Mouse (Mus musculus) heart, postnatal 0 days (tissue): ENCODE measurements around the gene Rasip1. TPM values are rescaled to one million over a fixed set of nuclear protein-coding genes. Genes with fewer than 3 reads are reported as not detected.

Experiments
- ATAC-seq: fragments of 200-750 bp; cut with Nextera tagmentation; 2 replicates; pipeline ENCODE4 v1.8.0; 2017; ENCODE audit warnings: low read depth, moderate number of reproducible peaks, moderate library complexity; ENCODE audit not compliant: insufficient read depth
- DNase-seq: peaks from one replicate; pipeline ENCODE4 v3.0.0-alpha.2; 2016; ENCODE audit warnings: low spot score
- H3K27ac ChIP-seq: fragments of 300-500 bp; sonication (generic); 2 replicates; pipeline ENCODE4 v1.5.1; 2014; ENCODE audit warnings: low read depth, mild to moderate bottlenecking
- H3K27me3 ChIP-seq: fragments of 300-500 bp; sonication (generic); 2 replicates; pipeline ENCODE4 v1.6.1; 2014; ENCODE audit warnings: low read length, mixed read lengths; ENCODE audit not compliant: control insufficient read depth, insufficient read depth
- H3K36me3 ChIP-seq: fragments of 300-500 bp; sonication (generic); replicated peaks from 2 replicates; pipeline ENCODE4 v1.6.1; 2014; ENCODE audit warnings: low read length, mixed read lengths; ENCODE audit not compliant: control insufficient read depth, insufficient read depth
- H3K4me1 ChIP-seq: fragments of 300-500 bp; sonication (generic); 2 replicates; pipeline ENCODE4 v1.6.1; 2014; ENCODE audit warnings: antibody characterized with exemption; ENCODE audit not compliant: control insufficient read depth, insufficient read depth
- H3K4me2 ChIP-seq: fragments of 300-500 bp; sonication (generic); 2 replicates; pipeline ENCODE4 v1.6.1; 2014; ENCODE audit warnings: low read depth, mild to moderate bottlenecking, low read length, moderate library complexity
- H3K4me3 ChIP-seq: fragments of 300-500 bp; sonication (generic); 2 replicates; pipeline ENCODE4 v1.5.1; 2014; ENCODE audit warnings: low read depth, low read length
- H3K9ac ChIP-seq: fragments of 300-500 bp; sonication (generic); replicated peaks from 2 replicates; pipeline ENCODE4 v1.6.1; 2014; ENCODE audit warnings: low read depth, low read length, mixed read lengths
- H3K9me3 ChIP-seq: fragments of 300-500 bp; sonication (generic); replicated peaks from 2 replicates; pipeline ENCODE4 v1.6.1; 2016; ENCODE audit warnings: low read length; ENCODE audit not compliant: control insufficient read depth
- CTCF ChIP-seq: IDR thresholded peaks from 2 replicates; pipeline ENCODE4 v1.5.1; 2016; ENCODE audit warnings: antibody characterized with exemption, control low read depth, low read depth
- EP300 ChIP-seq: IDR thresholded peaks from 2 replicates; pipeline ENCODE4 v1.6.1; 2016; ENCODE audit warnings: antibody characterized with exemption, low read depth
- WGBS: fragments of 180-500 bp; shearing (Covaris S2); extraction: QIAGEN DNeasy Blood & Tissue Kit; methylation state at CpG from one replicate; pipeline ENCODE4 v1.1.7; 2014; 5-methylcytosine and 5-hydroxymethylcytosine counted together
- polyA plus RNA-seq: library from polyadenylated mRNA; unstranded; fragments of >200 nt; fragmentation: Nextera tagmentation; extraction: Ambion mirVana; gene quantifications from 2 replicates; pipeline ENCODE4 v1.2.1, GENCODE M21; 2015
- total RNA-seq: library from RNA; depleted of rRNA; stranded (reverse); fragments of >200 nt; gene quantifications from 2 replicates; pipeline ENCODE4 v1.2.3, GENCODE M21; 2014; ENCODE audit warnings: low replicate concordance; rRNA removed

Gene Rasip1
- total and polyA plus RNA-seq, 2 experiments from 2014 or later: 13.7 to 77.6 TPM

DNA sequence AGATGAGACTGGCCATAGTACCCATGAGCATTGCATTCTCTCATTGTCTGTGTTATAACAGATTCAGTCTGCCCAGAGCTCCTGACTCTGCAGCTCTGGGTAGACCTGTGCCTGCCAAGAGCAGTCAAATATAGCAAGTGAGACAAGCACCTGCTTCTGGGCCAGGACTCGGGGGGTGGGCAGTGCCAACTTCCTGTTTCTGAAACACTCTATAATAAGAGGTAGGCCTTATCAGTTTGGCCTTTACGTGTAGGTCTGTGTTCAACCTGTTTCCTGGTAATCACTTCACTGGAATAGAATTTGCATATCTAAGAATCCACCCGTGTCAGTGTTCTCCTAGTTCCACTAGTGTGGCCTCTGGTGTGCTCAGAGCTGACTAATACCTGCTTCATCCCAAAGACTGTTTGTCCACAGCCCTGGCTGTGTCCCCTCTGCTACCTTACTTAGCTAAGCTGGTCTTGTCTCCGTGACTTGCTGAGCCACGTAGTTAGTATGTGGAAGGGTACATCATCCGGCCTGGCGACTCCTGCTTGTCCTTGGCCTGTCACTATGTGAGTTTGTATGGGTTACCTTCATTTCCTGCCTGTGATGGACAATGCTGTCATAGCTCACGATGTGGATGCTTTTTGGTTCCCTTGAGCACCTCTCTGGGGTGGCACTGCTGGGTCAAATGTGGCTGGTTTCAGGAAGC lies 53.9 kb downstream of the Rasip1 start:
- no peaks in the 10 kb centered on the region for H3K9me3 ChIP-seq
- DNase-seq (peak; percentile 87), ATAC-seq (peak; percentile 70)
- peak overlapping the region; percentile 89 for H3K27ac ChIP-seq
- no peak overlapping the region for H3K4me2 ChIP-seq
- 39% methylated on average over 8 of the region's 8 CpGs for WGBS
- H3K27me3 ChIP-seq: no peaks in the 10 kb centered on the region
- no peak overlapping the region; the same call in 1 of the 2 replicates for H3K9ac ChIP-seq
- H3K36me3 ChIP-seq: no peaks in the 10 kb centered on the region
- peaks cover 26% of the 10 kb centered on the region for H3K4me1 ChIP-seq
- H3K4me3 ChIP-seq: no peak overlapping the region
- TF ChIP-seq CTCF (no peak), EP300 (peak; percentile 44; the same call in 1 of the 2 replicates)

- TF ChIP-seq CTCF: peak; percentile 99
- no peak for TF ChIP-seq EP300
- Histone ChIP-seq H3K9me3 (no peaks in the 10 kb centered on the region), H3K4me1 (peaks cover 26% of the 10 kb centered on the region), H3K36me3 (no peaks in the 10 kb centered on the region), H3K27me3 (no peaks in the 10 kb centered on the region), H3K4me2 (0 out of 2 replicates have a peak overlapping the region, but pooled peaks have one; percentile 12), H3K4me3 (no peak overlapping the region), H3K27ac (peak overlapping the region; percentile 89), H3K9ac (no peak overlapping the region)
- WGBS: 32% methylated on average over 14 of the region's 14 CpGs
- DNase-seq (peak; percentile 86), ATAC-seq (peak; percentile 48)
These were observed 55.1 kb downstream of the Rasip1 start for GRCm38 (mm10) chr7:45682144-45683126.

GRCm38 (mm10) chr7:45683396-45684050 lies 56.2 kb downstream of the Rasip1 start, which contains the start of gene Ntn5:
Gene Ntn5 (plus strand): TSS chr7:45684022.
- TF ChIP-seq EP300: no peak
- no peak for TF ChIP-seq CTCF
- 76% methylated on average over 7 of the region's 7 CpGs for WGBS
- no peaks in the 10 kb centered on the region for H3K27me3 ChIP-seq
- H3K9me3 ChIP-seq: no peaks in the 10 kb centered on the region
- H3K27ac ChIP-seq: no peak within 1 kb of the TSS
- H3K4me1 ChIP-seq: peaks cover 26% of the 10 kb centered on the region
- H3K36me3 ChIP-seq: no peaks in the 10 kb centered on the region
- H3K4me2 ChIP-seq: no peak within 1 kb of the TSS
- ATAC-seq (no peak), DNase-seq (no peak)
- no peak within 1 kb of the TSS for H3K4me3 ChIP-seq
- no peak within 1 kb of the TSS for H3K9ac ChIP-seq

- TF ChIP-seq CTCF (no peak), EP300 (no peak)
- no peak overlapping the region for H3K27ac ChIP-seq
These were observed 58.5 kb downstream of the Rasip1 start for GRCm38 (mm10) chr7:45685811-45686210.

DNA sequence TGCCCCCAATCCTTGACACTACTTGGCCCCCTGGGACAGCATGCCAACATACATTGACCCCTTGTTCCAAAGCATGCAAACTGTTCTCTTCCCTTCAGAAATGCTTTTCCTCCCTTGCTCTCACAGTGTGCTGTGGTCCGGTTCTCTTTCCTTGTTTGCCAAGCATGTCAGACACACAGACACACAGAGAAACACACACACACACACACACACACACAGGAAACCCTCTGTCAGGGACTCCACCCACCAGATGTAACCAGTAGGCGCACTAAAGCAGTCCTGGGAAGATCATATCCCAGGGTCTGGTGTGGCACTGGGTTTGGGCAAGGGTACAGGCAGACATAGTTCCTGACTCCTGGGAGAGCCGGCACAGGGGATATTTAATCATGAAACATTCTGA lies 59.6 kb downstream of the Rasip1 start:
- Histone ChIP-seq H3K4me1 (peaks cover 28% of the 10 kb centered on the region), H3K27me3 (no peaks in the 10 kb centered on the region), H3K4me2 (no peak overlapping the region), H3K36me3 (no peaks in the 10 kb centered on the region), H3K4me3 (no peak overlapping the region), H3K27ac (no peak overlapping the region), H3K9ac (no peak overlapping the region), H3K9me3 (no peaks in the 10 kb centered on the region)
- 63% methylated on average over 3 of the region's 3 CpGs for WGBS
- DNase-seq (no peak), ATAC-seq (no peak)
- TF ChIP-seq CTCF: no peak
- no peak for TF ChIP-seq EP300

More at GRCm38 (mm10) chr7:45685811-45686210, 58.5 kb downstream of the Rasip1 start:
- Histone ChIP-seq H3K36me3 (no peaks in the 10 kb centered on the region), H3K9me3 (no peaks in the 10 kb centered on the region), H3K4me3 (no peak overlapping the region), H3K4me2 (no peak overlapping the region), H3K4me1 (peaks cover 36% of the 10 kb centered on the region), H3K27me3 (no peaks in the 10 kb centered on the region), H3K9ac (no peak overlapping the region)
- ATAC-seq: no peak
- WGBS: 65% methylated on average over 10 of the region's 10 CpGs
- DNase-seq: no peak

Other genes starting within 250 kb of the Rasip1 start
Only the 30 nearest of the 35 such genes appear.
- gene Gys1, start 192.6 kb upstream of the Rasip1 start, total RNA-seq: 109 and 123 TPM in 2 replicates
- gene Gys1, start 192.6 kb upstream of the Rasip1 start, polyA plus RNA-seq: 68.3 and 70.4 TPM in 2 replicates
- gene Ruvbl2, start 189.4 kb upstream of the Rasip1 start, total RNA-seq: 76.9 and 106 TPM in 2 replicates
- gene Ruvbl2, start 189.4 kb upstream of the Rasip1 start, polyA plus RNA-seq: 31.0 and 34.2 TPM in 2 replicates
- 1,107 and 1,211 TPM in 2 replicates for gene Ftl1, start 167.6 kb upstream of the Rasip1 start, total RNA-seq
- gene Ftl1, start 167.6 kb upstream of the Rasip1 start, polyA plus RNA-seq: 2,163 and 2,221 TPM in 2 replicates
- gene Bax, start 160.6 kb upstream of the Rasip1 start, total RNA-seq: 48.1 and 88.1 TPM in 2 replicates
- gene Bax, start 160.6 kb upstream of the Rasip1 start, polyA plus RNA-seq: 99.2 and 101 TPM in 2 replicates
- not detected in 2 replicates for gene Tulp2, start 145.6 kb upstream of the Rasip1 start, total RNA-seq
- 0.15 and 0.20 TPM in 2 replicates for gene Tulp2, start 145.6 kb upstream of the Rasip1 start, polyA plus RNA-seq
- gene Gm45808, start 140.7 kb upstream of the Rasip1 start, total RNA-seq: 14.2 TPM in 1 of 2 replicates, not detected in the other
- gene Gm45808, start 140.7 kb upstream of the Rasip1 start, polyA plus RNA-seq: 0.18 TPM in 1 of 2 replicates, not detected in the other
- 3.4 and 5.6 TPM in 2 replicates for gene Dhdh, start 138.7 kb upstream of the Rasip1 start, total RNA-seq
- 5.1 and 5.3 TPM in 2 replicates for gene Dhdh, start 138.7 kb upstream of the Rasip1 start, polyA plus RNA-seq
- 78.4 and 107 TPM in 2 replicates for gene Nucb1, start 117.1 kb upstream of the Rasip1 start, total RNA-seq
- gene Nucb1, start 117.1 kb upstream of the Rasip1 start, polyA plus RNA-seq: 108 and 110 TPM in 2 replicates
- 10.6 and 28.8 TPM in 2 replicates for gene Ppp1r15a, start 101.2 kb upstream of the Rasip1 start, total RNA-seq
- gene Ppp1r15a, start 101.2 kb upstream of the Rasip1 start, polyA plus RNA-seq: 19.2 and 22.8 TPM in 2 replicates
- 1.3 and 3.4 TPM in 2 replicates for gene Plekha4, start 101.2 kb upstream of the Rasip1 start, total RNA-seq
- gene Plekha4, start 101.2 kb upstream of the Rasip1 start, polyA plus RNA-seq: 0.78 and 1.2 TPM in 2 replicates
- not detected in 2 replicates for gene Hsd17b14, start 72.6 kb upstream of the Rasip1 start, total RNA-seq
- gene Hsd17b14, start 72.6 kb upstream of the Rasip1 start, polyA plus RNA-seq: 0.11 and 0.34 TPM in 2 replicates
- 70.6 and 97.2 TPM in 2 replicates for gene Bcat2, start 57.3 kb upstream of the Rasip1 start, total RNA-seq
- 73.7 and 74.8 TPM in 2 replicates for gene Bcat2, start 57.3 kb upstream of the Rasip1 start, polyA plus RNA-seq
- gene Fgf21, start 12.0 kb upstream of the Rasip1 start, total RNA-seq: not detected in 2 replicates
- gene Fgf21, start 12.0 kb upstream of the Rasip1 start, polyA plus RNA-seq: 0.12 TPM in 1 of 2 replicates, not detected in the other
- not detected in 2 replicates for gene Fut1, start 10.2 kb upstream of the Rasip1 start, total RNA-seq
- not detected in 2 replicates for gene Fut1, start 10.2 kb upstream of the Rasip1 start, polyA plus RNA-seq
- 0.53 TPM in 1 of 2 replicates, not detected in the other for gene Izumo1, start 5.7 kb upstream of the Rasip1 start, total RNA-seq
- 0.11 and 0.23 TPM in 2 replicates for gene Izumo1, start 5.7 kb upstream of the Rasip1 start, polyA plus RNA-seq
- gene Mamstr, start 12.5 kb downstream of the Rasip1 start, total RNA-seq: 5.6 and 6.5 TPM in 2 replicates
- gene Mamstr, start 12.5 kb downstream of the Rasip1 start, polyA plus RNA-seq: 7.2 and 7.7 TPM in 2 replicates
- gene Fut2, start 38.9 kb downstream of the Rasip1 start, total RNA-seq: not detected in 2 replicates
- gene Fut2, start 38.9 kb downstream of the Rasip1 start, polyA plus RNA-seq: 1.5 and 1.7 TPM in 2 replicates
- gene Ntn5, start 56.5 kb downstream of the Rasip1 start, total RNA-seq: not detected in 2 replicates
- gene Ntn5, start 56.5 kb downstream of the Rasip1 start, polyA plus RNA-seq: 0.11 TPM in 1 of 2 replicates, not detected in the other
- 0.62 and 1.3 TPM in 2 replicates for gene Sec1, start 66.9 kb downstream of the Rasip1 start, total RNA-seq
- gene Sec1, start 66.9 kb downstream of the Rasip1 start, polyA plus RNA-seq: 0.16 and 0.33 TPM in 2 replicates
- 1.6 and 3.0 TPM in 2 replicates for gene Car11, start 72.4 kb downstream of the Rasip1 start, total RNA-seq
- 2.5 and 2.8 TPM in 2 replicates for gene Car11, start 72.4 kb downstream of the Rasip1 start, polyA plus RNA-seq
- 29.3 and 37.4 TPM in 2 replicates for gene Dbp, start 77.6 kb downstream of the Rasip1 start, total RNA-seq
- gene Dbp, start 77.6 kb downstream of the Rasip1 start, polyA plus RNA-seq: 21.9 and 24.9 TPM in 2 replicates
- gene Rpl18, start 88.0 kb downstream of the Rasip1 start, total RNA-seq: 1,259 and 1,310 TPM in 2 replicates
- 479 and 486 TPM in 2 replicates for gene Rpl18, start 88.0 kb downstream of the Rasip1 start, polyA plus RNA-seq
- 19.5 and 23.3 TPM in 2 replicates for gene Sphk2, start 90.5 kb downstream of the Rasip1 start, total RNA-seq
- 11.1 and 11.4 TPM in 2 replicates for gene Sphk2, start 90.5 kb downstream of the Rasip1 start, polyA plus RNA-seq
- gene Fam83e, start 93.7 kb downstream of the Rasip1 start, total RNA-seq: not detected in 2 replicates
- gene Fam83e, start 93.7 kb downstream of the Rasip1 start, polyA plus RNA-seq: 0.07 and 0.26 TPM in 2 replicates
- gene Spaca4, start 98.3 kb downstream of the Rasip1 start, total RNA-seq: not detected in 2 replicates
- gene Spaca4, start 98.3 kb downstream of the Rasip1 start, polyA plus RNA-seq: not detected in 2 replicates
- 0.31 TPM in 1 of 2 replicates, not detected in the other for gene Lmtk3, start 156.2 kb downstream of the Rasip1 start, total RNA-seq
- gene Lmtk3, start 156.2 kb downstream of the Rasip1 start, polyA plus RNA-seq: not detected in 2 replicates
- not detected in 2 replicates for gene Sult2b1, start 157.2 kb downstream of the Rasip1 start, total RNA-seq
- gene Sult2b1, start 157.2 kb downstream of the Rasip1 start, polyA plus RNA-seq: 0.23 and 0.27 TPM in 2 replicates
- gene Cyth2, start 187.1 kb downstream of the Rasip1 start, total RNA-seq: 99.9 and 102 TPM in 2 replicates
- gene Cyth2, start 187.1 kb downstream of the Rasip1 start, polyA plus RNA-seq: 86.5 and 90.0 TPM in 2 replicates
- 0.35 TPM in 1 of 2 replicates, not detected in the other for gene Kcnj14, start 197.3 kb downstream of the Rasip1 start, total RNA-seq
- 0.26 and 0.29 TPM in 2 replicates for gene Kcnj14, start 197.3 kb downstream of the Rasip1 start, polyA plus RNA-seq
- gene Grwd1, start 203.5 kb downstream of the Rasip1 start, total RNA-seq: 26.7 and 28.8 TPM in 2 replicates
- gene Grwd1, start 203.5 kb downstream of the Rasip1 start, polyA plus RNA-seq: 19.3 and 22.7 TPM in 2 replicates